Mouse (Mus musculus) stomach, embryonic 14.5 days (tissue): ENCODE measurements around the gene Rgl3. TPM values are rescaled to one million over a fixed set of nuclear protein-coding genes. Genes with fewer than 3 reads are reported as not detected.

ENCODE experiments used
- ATAC-seq: fragments of 200-750 bp; cut with Nextera tagmentation; 2 replicates; pipeline ENCODE4 v1.8.0; 2017; ENCODE audit warnings: low read depth, moderate TSS enrichment; ENCODE audit not compliant: insufficient number of reproducible peaks, insufficient read depth, low FRiP score
- H3K27ac ChIP-seq: fragments of 300-500 bp; sonication (generic); 2 replicates; pipeline ENCODE4 v1.5.1; 2014; ENCODE audit warnings: mild to moderate bottlenecking, low read length, moderate library complexity, mixed read lengths
- H3K27me3 ChIP-seq: fragments of 300-500 bp; sonication (generic); 2 replicates; pipeline ENCODE4 v1.6.1; 2014; ENCODE audit warnings: low read length, control low read depth, mixed read lengths; ENCODE audit not compliant: control insufficient read depth, insufficient read depth
- H3K36me3 ChIP-seq: fragments of 300-500 bp; sonication (generic); 2 replicates; pipeline ENCODE4 v1.6.1; 2014; ENCODE audit warnings: mild to moderate bottlenecking, control low read depth, low read length, moderate library complexity, mixed read lengths; ENCODE audit not compliant: control insufficient read depth, insufficient read depth
- H3K4me1 ChIP-seq: fragments of 300-500 bp; sonication (generic); 2 replicates; pipeline ENCODE4 v1.6.1; 2014; ENCODE audit warnings: low read length, control low read depth, mixed read lengths; ENCODE audit not compliant: control insufficient read depth, insufficient read depth
- H3K4me2 ChIP-seq: fragments of 300-500 bp; sonication (generic); replicated peaks from 2 replicates; pipeline ENCODE4 v1.6.1; 2014; ENCODE audit warnings: low read depth, low read length, control low read depth
- H3K4me3 ChIP-seq: fragments of 300-500 bp; sonication (generic); 2 replicates; pipeline ENCODE4 v1.5.1; 2014; ENCODE audit warnings: low read depth, low read length, control low read depth
- H3K9ac ChIP-seq: fragments of 300-500 bp; sonication (generic); replicated peaks from 2 replicates; pipeline ENCODE4 v1.6.1; 2014; ENCODE audit warnings: low read depth, mild to moderate bottlenecking, control low read depth, low read length, moderate library complexity, mixed read lengths
- H3K9me3 ChIP-seq: fragments of 300-500 bp; sonication (generic); 2 replicates; pipeline ENCODE4 v1.6.1; 2016; ENCODE audit warnings: low read depth, low read length, control low read depth; ENCODE audit not compliant: control insufficient read depth
- WGBS: fragments of 180-500 bp; shearing (Covaris S2); extraction: QIAGEN DNeasy Blood & Tissue Kit; methylation state at CpG from one replicate; pipeline ENCODE4 v1.1.7; 2014; 5-methylcytosine and 5-hydroxymethylcytosine counted together
- polyA plus RNA-seq: library from polyadenylated mRNA; unstranded; fragments of >200 nt; fragmentation: Nextera tagmentation; extraction: Ambion mirVana; gene quantifications from 2 replicates; pipeline ENCODE4 v1.2.1, GENCODE M21; 2014

The Rgl3 gene
- 4.9 and 5.5 TPM in 2 replicates for polyA plus RNA-seq

DNA sequence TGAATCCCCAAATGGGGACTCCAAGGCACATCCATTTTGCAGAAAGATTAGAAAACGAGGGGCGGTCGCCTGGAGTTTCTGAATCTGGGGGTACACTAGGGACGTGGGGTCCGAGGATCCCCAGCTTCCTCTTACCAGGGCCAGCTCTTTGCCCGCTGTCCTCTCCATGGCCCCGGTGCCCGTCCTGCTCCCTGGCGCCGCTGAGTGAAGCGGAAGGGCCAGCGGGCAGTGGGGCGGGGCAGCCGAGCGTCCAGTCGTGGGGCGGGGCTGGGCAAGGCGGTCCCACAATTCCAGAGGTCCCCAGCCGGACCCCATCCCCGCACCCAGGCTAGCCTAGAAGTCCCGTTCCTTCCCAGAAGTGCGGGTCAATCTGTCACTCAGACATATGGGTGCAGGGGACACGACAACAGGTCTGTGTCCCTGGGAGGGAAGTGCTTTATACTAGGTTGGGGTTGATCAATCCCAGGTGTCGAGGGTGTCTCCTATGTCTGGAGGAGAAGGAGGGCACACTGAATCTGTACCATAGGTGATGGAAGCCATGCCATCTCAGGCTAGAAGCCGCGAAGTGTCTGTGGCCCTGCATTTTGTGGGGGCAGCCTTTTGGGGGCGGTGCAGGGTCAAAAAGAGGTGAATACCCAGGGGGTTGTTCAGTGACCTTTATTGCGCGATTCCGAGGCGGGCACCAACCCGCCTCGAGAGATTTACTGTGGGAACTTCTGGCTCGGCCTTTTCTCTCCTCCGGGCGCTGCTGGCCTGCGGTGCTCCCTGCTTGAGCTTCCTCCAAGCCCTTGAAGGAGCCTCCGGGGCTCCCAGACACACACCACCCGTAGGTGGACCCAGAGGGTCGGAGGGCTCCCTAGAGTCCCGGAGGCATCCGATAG is at the start of gene Rgl3:
Rgl3 (minus strand) TSS at position 217 of the 881 bp plus-strand sequence.
- Histone ChIP-seq H3K36me3 (no peaks in the 10 kb centered on the region), H3K27ac (no peak within 1 kb of the TSS), H3K9me3 (no peaks in the 10 kb centered on the region), H3K4me1 (peaks cover 12% of the 10 kb centered on the region; the same call in 1 of the 2 replicates), H3K27me3 (peaks cover 44% of the 10 kb centered on the region), H3K4me2 (peak within 1 kb of the TSS; percentile 72), H3K4me3 (peak within 1 kb of the TSS; percentile 45), H3K9ac (peak within 1 kb of the TSS; percentile 14; the same call in 1 of the 2 replicates)
- ATAC-seq, result peak; percentile 29; the same call in 1 of the 2 replicates
- 1% methylated on average over 42 of the region's 42 CpGs for WGBS

DNA sequence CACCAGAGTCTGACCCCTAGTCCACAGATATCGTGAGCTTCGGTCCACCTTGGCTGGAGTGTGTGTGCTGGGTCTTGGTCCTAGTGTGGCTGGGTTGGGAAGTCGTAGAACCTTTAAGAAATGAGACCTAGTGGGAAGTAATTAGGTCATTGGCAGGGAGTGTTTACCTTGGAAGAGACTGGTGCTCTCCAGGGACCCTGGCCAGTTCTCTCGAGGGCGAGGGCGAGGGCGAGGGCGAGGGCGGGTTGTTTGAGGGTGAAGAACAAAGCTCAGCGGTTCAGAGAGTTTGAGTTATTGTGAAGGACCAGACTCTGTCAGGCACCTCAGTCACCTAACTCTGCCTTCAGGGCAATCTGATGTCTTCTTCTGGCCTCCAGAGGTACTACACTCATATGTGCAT is 48.6 kb upstream of the Rgl3 start:
- Histone ChIP-seq H3K27me3 (no peaks in the 10 kb centered on the region), H3K4me3 (no peak overlapping the region), H3K9ac (no peak overlapping the region), H3K36me3 (no peaks in the 10 kb centered on the region), H3K27ac (no peak overlapping the region), H3K4me2 (no peak overlapping the region), H3K9me3 (no peaks in the 10 kb centered on the region), H3K4me1 (no peaks in the 10 kb centered on the region)
- 78% methylated on average over 10 of the region's 10 CpGs for WGBS
- no peak for ATAC-seq

- Histone ChIP-seq H3K4me3 (no peak overlapping the region), H3K4me2 (no peak overlapping the region), H3K36me3 (no peaks in the 10 kb centered on the region), H3K4me1 (no peaks in the 10 kb centered on the region), H3K27me3 (no peaks in the 10 kb centered on the region), H3K9ac (no peak overlapping the region), H3K27ac (no peak overlapping the region), H3K9me3 (no peaks in the 10 kb centered on the region)
- no peak for ATAC-seq
- 52% methylated on average over 6 of the region's 6 CpGs for WGBS
Measured at GRCm38 (mm10) chr9:22035300-22036044, 46.2 kb upstream of the Rgl3 start.

DNA sequence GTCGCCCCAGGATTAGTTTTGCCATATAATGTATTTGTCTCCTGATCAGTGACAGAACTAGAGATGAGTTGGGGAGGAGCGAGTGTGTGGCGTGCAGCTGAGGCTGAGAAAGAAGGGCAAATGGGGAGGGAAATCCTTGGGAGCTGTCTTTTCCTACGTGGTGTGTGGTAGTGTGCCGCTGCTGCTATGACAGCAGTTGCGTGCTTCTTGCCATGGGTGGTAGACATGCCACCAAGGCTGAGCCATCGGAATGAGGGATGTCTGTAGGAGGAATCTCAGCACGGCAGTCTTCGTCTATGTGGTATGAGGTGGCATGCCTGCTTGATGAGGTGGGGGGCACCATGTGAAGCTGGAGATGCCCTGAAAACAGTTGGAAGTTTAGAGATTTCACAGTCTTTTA is 41.1 kb upstream of the Rgl3 start:
- Histone ChIP-seq H3K4me3 (no peak overlapping the region), H3K9me3 (no peaks in the 10 kb centered on the region), H3K4me2 (no peak overlapping the region), H3K9ac (no peak overlapping the region), H3K36me3 (no peaks in the 10 kb centered on the region), H3K27ac (no peak overlapping the region), H3K27me3 (no peaks in the 10 kb centered on the region), H3K4me1 (peaks cover 6% of the 10 kb centered on the region; the same call in 1 of the 2 replicates)
- ATAC-seq, result no peak
- WGBS, result 91% methylated on average over 9 of the region's 9 CpGs

- Histone ChIP-seq H3K36me3 (no peaks in the 10 kb centered on the region), H3K27ac (no peak overlapping the region), H3K9ac (no peak overlapping the region), H3K4me2 (no peak overlapping the region), H3K27me3 (no peaks in the 10 kb centered on the region), H3K9me3 (no peaks in the 10 kb centered on the region), H3K4me1 (peaks cover 6% of the 10 kb centered on the region; the same call in 1 of the 2 replicates), H3K4me3 (no peak overlapping the region)
- 37% methylated on average over 7 of the region's 7 CpGs for WGBS
- ATAC-seq, result no peak; the same call in 1 of the 2 replicates
Measured at GRCm38 (mm10) chr9:22028467-22028866, 39.2 kb upstream of the Rgl3 start.

- Histone ChIP-seq H3K4me3 (no peak overlapping the region), H3K9ac (no peak overlapping the region), H3K9me3 (no peaks in the 10 kb centered on the region), H3K27me3 (no peaks in the 10 kb centered on the region), H3K4me2 (no peak overlapping the region), H3K27ac (no peak overlapping the region), H3K36me3 (no peaks in the 10 kb centered on the region), H3K4me1 (peaks cover 6% of the 10 kb centered on the region; the same call in 1 of the 2 replicates)
- 52% methylated on average over 8 of the region's 8 CpGs for WGBS
- ATAC-seq, result 0 out of 2 replicates have a peak, but pooled peaks have one; percentile 18
Measured at GRCm38 (mm10) chr9:22024592-22024991, 35.3 kb upstream of the Rgl3 start.

DNA sequence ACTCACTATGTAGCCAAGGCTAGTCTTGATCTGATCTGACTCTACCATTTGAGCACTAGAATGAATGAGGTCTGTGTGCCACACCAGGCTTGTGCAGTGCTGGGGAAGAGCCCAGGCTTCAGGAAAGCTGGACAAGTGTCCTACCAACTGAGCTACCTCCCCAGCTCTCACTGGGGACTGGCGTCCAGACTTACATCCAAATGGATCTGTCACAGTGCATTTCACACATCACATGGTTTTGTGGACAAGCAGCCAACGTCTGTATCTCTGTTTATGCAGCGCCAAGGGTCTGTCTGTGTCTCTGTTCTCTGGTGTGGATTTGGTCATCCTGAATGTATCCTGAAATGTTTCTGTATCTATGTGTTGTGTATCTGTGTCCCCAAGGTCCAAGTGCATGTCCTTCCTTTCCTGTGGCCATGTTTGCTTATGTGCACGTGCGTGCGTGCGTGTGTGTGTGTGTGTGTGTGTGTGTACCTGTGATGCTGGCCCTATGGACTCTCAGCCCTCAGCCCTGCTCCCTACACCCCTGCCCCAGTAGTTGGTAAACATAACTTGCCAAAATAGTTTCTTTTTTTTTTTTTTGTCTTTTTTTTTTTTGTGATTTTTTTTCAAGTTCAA is 28.1 kb upstream of the Rgl3 start:
- Histone ChIP-seq H3K4me1 (no peaks in the 10 kb centered on the region), H3K27me3 (no peaks in the 10 kb centered on the region), H3K9ac (no peak overlapping the region), H3K27ac (no peak overlapping the region), H3K4me2 (no peak overlapping the region), H3K9me3 (no peaks in the 10 kb centered on the region), H3K36me3 (peaks cover 18% of the 10 kb centered on the region), H3K4me3 (no peak overlapping the region)
- ATAC-seq, result no peak
- 79% methylated on average over 7 of the region's 7 CpGs for WGBS

DNA sequence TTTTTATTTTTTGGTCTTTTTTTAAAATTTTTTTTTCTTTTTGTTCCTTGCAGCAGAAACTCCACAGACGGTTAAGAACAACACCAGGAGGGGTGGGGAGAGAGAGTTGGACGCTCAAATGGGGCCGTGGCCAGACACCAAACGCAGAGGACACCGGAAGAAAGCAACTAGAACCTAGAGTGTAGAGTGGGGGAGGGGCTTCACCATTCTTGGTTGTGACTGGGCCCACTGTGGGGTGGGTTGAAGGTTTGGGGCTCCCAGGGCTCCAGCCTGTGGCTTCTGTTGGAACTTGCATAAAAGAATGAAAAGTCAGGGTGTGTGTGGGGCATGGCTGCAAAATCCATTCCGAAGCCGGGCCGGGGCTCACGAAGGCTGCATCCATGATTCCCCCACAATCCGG is 27.0 kb upstream of the Rgl3 start:
- no peaks in the 10 kb centered on the region for H3K9me3 ChIP-seq
- H3K27me3 ChIP-seq, result no peaks in the 10 kb centered on the region
- H3K4me2 ChIP-seq, result no peak overlapping the region
- no peak for ATAC-seq
- H3K36me3 ChIP-seq, result peaks cover 27% of the 10 kb centered on the region
- no peak overlapping the region for H3K27ac ChIP-seq
- H3K9ac ChIP-seq, result no peak overlapping the region
- H3K4me1 ChIP-seq, result no peaks in the 10 kb centered on the region
- 61% methylated on average over 10 of the region's 10 CpGs for WGBS
- no peak overlapping the region for H3K4me3 ChIP-seq
